Mouse (Mus musculus) cerebellum, adult 2 months (tissue): ENCODE measurements around the gene Apbb1. TPM values are rescaled to one million over a fixed set of nuclear protein-coding genes. Genes with fewer than 3 reads are reported as not detected.

Source experiments
- DNase-seq, 2 experiments: peaks; one replicate each; pipeline ENCODE4 v3.0.0; 2021
- H3K27ac ChIP-seq: fragments of 200-500 bp; 2 replicates; pipeline ENCODE4 v1.5.1; 2012; ENCODE audit warnings: low read length, control low read depth, inconsistent platforms; ENCODE audit not compliant: insufficient read depth
- H3K27me3 ChIP-seq: fragments of 200-500 bp; 2 replicates; pipeline ENCODE4 v1.6.1; 2012; ENCODE audit warnings: inconsistent platforms, mild to moderate bottlenecking, low read length, moderate library complexity; ENCODE audit not compliant: control insufficient read depth, insufficient read depth
- H3K4me1 ChIP-seq: fragments of 200-500 bp; 2 replicates; pipeline ENCODE4 v1.6.1; 2011; ENCODE audit warnings: low read length; ENCODE audit not compliant: control insufficient read depth, insufficient read depth
- H3K4me3 ChIP-seq: fragments of 200-500 bp; replicated peaks from 2 replicates; pipeline ENCODE3; 2011; ENCODE audit warnings: mild to moderate bottlenecking, low read depth, low read length, control low read depth; ENCODE audit not compliant: insufficient read depth
- CTCF ChIP-seq: fragments of 200-500 bp; IDR thresholded peaks from 2 replicates; pipeline ENCODE4 v1.5.1; 2011; ENCODE audit warnings: low read depth, mild to moderate bottlenecking, control low read depth, low read length, moderate library complexity, borderline replicate concordance; ENCODE audit not compliant: insufficient read depth
- POLR2A ChIP-seq: fragments of 200-500 bp; IDR thresholded peaks from 2 replicates; pipeline ENCODE4 v1.6.1; 2011; ENCODE audit warnings: low read length, control low read depth, borderline replicate concordance; ENCODE audit not compliant: insufficient read depth
- WGBS: fragments of 180-500 bp; shearing (Covaris S2); methylation state at CpG from one replicate; pipeline ENCODE4 v1.1.7; 2018; 5-methylcytosine and 5-hydroxymethylcytosine counted together
- polyA plus RNA-seq: library from polyadenylated mRNA; depleted of rRNA; stranded (reverse); fragments of >200 nt; gene quantifications from 2 replicates; pipeline ENCODE4 v1.2.3, GENCODE M21; 2012; rRNA removed

Gene Apbb1
- polyA plus RNA-seq = 441 and 475 TPM in 2 replicates

GRCm38 (mm10) chr7:105581094-105581703 is at the start of gene Apbb1:
Gene Apbb1 (minus strand): TSS chr7:105581653.
- under 1% methylated on average over 54 of the region's 54 CpGs for WGBS
- H3K4me3 ChIP-seq = peak within 1 kb of the TSS; percentile 79
- H3K4me1 ChIP-seq = peaks cover 25% of the 10 kb centered on the region
- TF ChIP-seq POLR2A = peak; percentile 95
- TF ChIP-seq CTCF = no peak
- DNase-seq = peak; percentile 92
- peak within 1 kb of the TSS; percentile 97 for H3K27ac ChIP-seq
- H3K27me3 ChIP-seq = no peaks in the 10 kb centered on the region

- DNase-seq = peak; percentile 42 to 62
- no peak for TF ChIP-seq CTCF
- no peak for TF ChIP-seq POLR2A
- 3% methylated on average over 3 of the region's 3 CpGs for WGBS
- no peak overlapping the region for H3K4me3 ChIP-seq
- H3K27me3 ChIP-seq = no peaks in the 10 kb centered on the region
- peaks cover 41% of the 10 kb centered on the region for H3K4me1 ChIP-seq
- peak overlapping the region; percentile 76 for H3K27ac ChIP-seq
Measured at GRCm38 (mm10) chr7:105628633-105629032, 47.2 kb upstream of the Apbb1 start.

- TF ChIP-seq POLR2A (0 out of 2 replicates have a peak, but pooled peaks have one; percentile 12), CTCF (no peak)
- peak overlapping the region; percentile 84 for H3K27ac ChIP-seq
- H3K4me3 ChIP-seq = peak overlapping the region; percentile 52
- H3K27me3 ChIP-seq = no peaks in the 10 kb centered on the region
- DNase-seq = peak; percentile 79 to 91
- H3K4me1 ChIP-seq = peaks cover 55% of the 10 kb centered on the region
- WGBS = 2% methylated on average over 6 of the region's 6 CpGs
Measured at GRCm38 (mm10) chr7:105625397-105625796, 43.9 kb upstream of the Apbb1 start.

- Histone ChIP-seq H3K4me3 (no peak overlapping the region), H3K27ac (peak overlapping the region; percentile 31; the same call in 1 of the 2 replicates), H3K4me1 (peaks cover 45% of the 10 kb centered on the region), H3K27me3 (no peaks in the 10 kb centered on the region)
- 58% methylated on average over 8 of the region's 8 CpGs for WGBS
- peak in 1 of 2 experiments; percentile 8 for DNase-seq
- TF ChIP-seq CTCF (no peak), POLR2A (no peak)
Measured at GRCm38 (mm10) chr7:105621646-105622292, 40.3 kb upstream of the Apbb1 start.

GRCm38 (mm10) chr7:105621053-105621452 is 39.6 kb upstream of the Apbb1 start:
- TF ChIP-seq POLR2A (no peak), CTCF (no peak)
- Histone ChIP-seq H3K27ac (no peak overlapping the region), H3K27me3 (no peaks in the 10 kb centered on the region), H3K4me3 (no peak overlapping the region), H3K4me1 (peaks cover 45% of the 10 kb centered on the region)
- 55% methylated on average over 4 of the region's 4 CpGs for WGBS
- peak in 1 of 2 experiments; percentile 15 for DNase-seq

- H3K4me1 ChIP-seq = peaks cover 35% of the 10 kb centered on the region
- H3K4me3 ChIP-seq = no peak overlapping the region
- no peak for TF ChIP-seq CTCF
- TF ChIP-seq POLR2A = no peak
- H3K27me3 ChIP-seq = no peaks in the 10 kb centered on the region
- DNase-seq = no peak
- 77% methylated on average over 3 of the region's 3 CpGs for WGBS
- no peak overlapping the region for H3K27ac ChIP-seq
Measured at GRCm38 (mm10) chr7:105619701-105620100, 38.2 kb upstream of the Apbb1 start.

GRCm38 (mm10) chr7:105617810-105618209 is 36.4 kb upstream of the Apbb1 start:
- WGBS = 90% methylated on average over 22 of the region's 22 CpGs
- Histone ChIP-seq H3K4me1 (peaks cover 21% of the 10 kb centered on the region), H3K4me3 (no peak overlapping the region), H3K27me3 (no peaks in the 10 kb centered on the region), H3K27ac (no peak overlapping the region; the same call in 1 of the 2 replicates)
- no peak for DNase-seq
- TF ChIP-seq CTCF (no peak), POLR2A (no peak)

- Histone ChIP-seq H3K4me1 (peaks cover 16% of the 10 kb centered on the region), H3K4me3 (no peak overlapping the region), H3K27me3 (no peaks in the 10 kb centered on the region), H3K27ac (no peak overlapping the region)
- DNase-seq = no peak
- TF ChIP-seq CTCF (no peak), POLR2A (no peak)
- WGBS = 55% methylated on average over 6 of the region's 6 CpGs
Measured at GRCm38 (mm10) chr7:105616561-105616960, 35.1 kb upstream of the Apbb1 start.
